Mouse (Mus musculus): ENCODE data around the gene Ppm1h. TPM values are rescaled to one million over a fixed set of nuclear protein-coding genes. Genes with fewer than 3 reads are reported as not detected.
A peak's percentile ranks its signal among the peaks of the same experiment; 100 is the strongest.

The Ppm1h gene
- total and polyA plus RNA-seq, 2 experiments from 2014 or later, result 50.3 to 60.2 TPM

DNA sequence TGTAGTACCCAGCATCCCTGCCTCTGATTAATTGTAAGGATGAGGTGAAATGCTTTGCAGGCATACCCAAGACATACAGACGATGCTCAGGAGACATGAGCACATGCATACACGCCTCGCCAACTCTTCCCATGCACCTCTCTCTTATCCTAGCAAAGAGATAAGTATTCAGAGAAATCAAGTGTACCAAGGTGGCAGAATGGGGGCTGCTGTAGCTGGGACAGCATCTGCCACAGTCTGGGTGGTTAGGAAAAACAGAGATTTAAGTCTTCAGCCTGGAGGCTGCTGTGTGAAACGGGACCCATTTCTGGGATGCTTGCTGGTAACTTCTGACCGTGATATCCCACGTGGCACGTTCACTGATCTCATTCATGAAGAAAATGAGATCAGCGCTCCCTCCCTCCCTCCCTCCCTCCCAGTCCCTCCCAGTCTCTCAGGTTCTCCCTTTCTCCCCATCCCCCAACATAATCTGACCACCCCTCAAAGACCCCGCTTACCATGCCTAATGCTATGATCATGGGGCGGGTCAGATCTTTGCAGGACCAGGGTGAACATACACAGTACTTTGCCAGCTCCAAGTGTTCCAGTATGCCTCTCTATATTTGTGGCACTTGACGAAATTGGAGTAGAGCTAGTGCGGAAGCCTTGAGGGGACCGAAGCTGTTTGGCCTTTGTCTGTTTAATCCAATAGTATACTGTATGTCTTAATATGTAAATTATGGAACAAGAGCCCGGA is 38.3 kb downstream of the Ppm1h start:
- ATAC-seq (0 out of 2 replicates have a peak, but pooled peaks have one; percentile 8), DNase-seq (ENCODE audit: low spot score) (no peak)
- Histone ChIP-seq H3K4me3 (ENCODE audit: low read length) (no peak overlapping the region), H3K36me3 (ENCODE audit: insufficient read depth, low read length) (no peaks in the 10 kb centered on the region), H3K4me1 (ENCODE audit: insufficient read depth, low read length) (peaks cover 30% of the 10 kb centered on the region), H3K4me2 (ENCODE audit: low read depth, low read length) (no peak overlapping the region), H3K9me3 (ENCODE audit: low read length) (no peaks in the 10 kb centered on the region), H3K27ac (peak overlapping the region; percentile 71), H3K9ac (replicated peaks; ENCODE audit: low read length) (no peak overlapping the region), H3K27me3 (ENCODE audit: insufficient read depth, low read length) (no peaks in the 10 kb centered on the region)
- WGBS, result 52% methylated on average over 14 of the region's 14 CpGs
- TF ChIP-seq CTCF (IDR thresholded peaks at IDR 0.05; ENCODE audit: low read depth), result no peak

DNA sequence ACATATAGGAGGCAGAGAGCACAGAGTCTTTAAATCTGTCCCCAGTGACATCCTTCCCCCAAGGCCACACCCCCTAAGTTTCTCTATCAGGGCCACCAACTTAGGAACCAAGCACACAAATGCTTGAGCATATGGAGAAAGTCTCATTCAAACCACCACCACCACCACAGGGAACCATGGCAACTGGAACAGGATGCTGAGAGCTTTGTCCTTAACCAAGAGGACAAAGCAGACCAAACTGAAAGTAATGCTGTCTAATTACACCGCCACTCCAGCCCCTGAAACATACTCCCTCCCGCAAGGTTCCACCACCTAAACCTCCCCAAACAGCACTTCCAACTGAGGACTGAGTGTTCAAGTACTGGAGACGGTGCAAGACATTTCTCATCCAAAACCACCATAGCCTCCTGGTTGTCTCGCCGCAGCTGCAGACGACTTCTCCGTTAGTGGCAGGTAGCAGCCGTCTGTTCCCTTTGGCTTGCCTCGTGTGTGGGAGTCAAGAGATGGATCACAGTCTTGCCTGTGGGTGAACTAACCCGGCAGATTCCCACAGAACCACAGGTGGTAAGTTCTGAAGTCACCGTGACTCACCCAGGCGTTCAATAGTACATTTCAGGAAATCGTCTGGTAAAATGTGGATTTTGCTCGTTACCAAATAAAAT is 39.3 kb downstream of the Ppm1h start:
- DNase-seq (ENCODE audit: low spot score) (peak; percentile 58), ATAC-seq (peak; percentile 60)
- TF ChIP-seq CTCF (IDR thresholded peaks at IDR 0.05; ENCODE audit: low read depth), result no peak
- Histone ChIP-seq H3K9ac (replicated peaks; ENCODE audit: low read length) (no peak overlapping the region), H3K27ac (peak overlapping the region; percentile 54; the same call in 1 of the 2 replicates), H3K4me3 (ENCODE audit: low read length) (no peak overlapping the region), H3K27me3 (ENCODE audit: insufficient read depth, low read length) (no peaks in the 10 kb centered on the region), H3K4me2 (ENCODE audit: low read depth, low read length) (no peak overlapping the region), H3K36me3 (ENCODE audit: insufficient read depth, low read length) (no peaks in the 10 kb centered on the region), H3K9me3 (ENCODE audit: low read length) (no peaks in the 10 kb centered on the region), H3K4me1 (ENCODE audit: insufficient read depth, low read length) (peaks cover 30% of the 10 kb centered on the region)
- 44% methylated on average over 14 of the region's 14 CpGs for WGBS

DNA sequence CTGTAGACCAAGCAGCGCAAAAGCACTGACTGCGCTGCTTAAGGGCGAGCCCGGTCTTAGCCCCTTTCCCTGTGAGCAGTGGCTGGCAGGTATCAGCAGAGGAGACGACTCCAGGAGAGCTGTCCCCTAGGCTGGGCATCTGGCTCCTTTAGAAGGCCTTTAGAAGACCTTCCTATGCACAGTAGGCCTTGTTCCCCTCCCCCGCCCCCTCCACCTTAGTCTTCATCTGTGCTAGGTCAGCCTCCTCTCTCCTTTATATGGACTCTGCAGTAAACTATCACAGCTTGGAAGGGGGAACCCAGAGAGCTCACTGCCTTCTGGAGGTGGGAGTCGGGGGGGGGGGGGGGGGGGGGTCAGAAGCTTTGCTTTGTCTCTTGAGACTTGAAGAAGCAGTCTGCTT is 40.4 kb downstream of the Ppm1h start:
- H3K27ac ChIP-seq, result 0 out of 2 replicates have a peak overlapping the region, but pooled peaks have one; percentile 29
- TF ChIP-seq CTCF (IDR thresholded peaks at IDR 0.05; ENCODE audit: low read depth), result no peak
- H3K36me3 ChIP-seq (ENCODE audit: insufficient read depth, low read length), result no peaks in the 10 kb centered on the region
- H3K4me2 ChIP-seq (ENCODE audit: low read depth, low read length), result no peak overlapping the region
- 66% methylated on average over 7 of the region's 7 CpGs for WGBS
- H3K4me3 ChIP-seq (ENCODE audit: low read length), result no peak overlapping the region
- H3K4me1 ChIP-seq (ENCODE audit: insufficient read depth, low read length), result peaks cover 30% of the 10 kb centered on the region
- no peak overlapping the region for H3K9ac ChIP-seq (replicated peaks; ENCODE audit: low read length)
- no peaks in the 10 kb centered on the region for H3K27me3 ChIP-seq (ENCODE audit: insufficient read depth, low read length)
- H3K9me3 ChIP-seq (ENCODE audit: low read length), result no peaks in the 10 kb centered on the region
- DNase-seq (ENCODE audit: low spot score) (no peak), ATAC-seq (no peak)

DNA sequence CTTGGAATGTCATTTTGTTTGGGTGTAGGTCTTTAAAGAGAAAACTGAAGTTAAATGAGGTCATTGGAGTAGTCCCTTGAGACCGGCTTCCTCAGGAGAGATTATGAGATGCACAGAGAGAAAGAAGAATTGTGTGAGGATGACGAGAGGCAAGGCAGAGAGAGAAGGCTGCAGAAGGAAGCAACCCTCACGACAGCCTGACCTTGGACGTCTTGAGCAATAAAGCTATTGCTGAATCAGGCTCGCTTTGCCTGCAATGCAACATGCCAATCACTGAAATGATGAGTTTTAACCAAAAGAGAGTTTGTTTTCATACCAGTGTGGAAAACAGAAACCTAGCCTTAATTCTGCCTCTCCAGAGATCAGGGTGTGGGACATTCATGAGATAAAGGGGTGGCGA is 43.5 kb downstream of the Ppm1h start:
- no peak overlapping the region for H3K27ac ChIP-seq
- ATAC-seq (no peak), DNase-seq (ENCODE audit: low spot score) (no peak)
- no peaks in the 10 kb centered on the region for H3K9me3 ChIP-seq (ENCODE audit: low read length)
- peaks cover 11% of the 10 kb centered on the region for H3K4me1 ChIP-seq (ENCODE audit: insufficient read depth, low read length)
- no peaks in the 10 kb centered on the region for H3K36me3 ChIP-seq (ENCODE audit: insufficient read depth, low read length)
- 85% methylated on average over 6 of the region's 6 CpGs for whole genome bisulfite sequencing
- no peak overlapping the region for H3K4me3 ChIP-seq (ENCODE audit: low read length)
- no peak for TF ChIP-seq CTCF (IDR thresholded peaks at IDR 0.05; ENCODE audit: low read depth)
- no peaks in the 10 kb centered on the region for H3K27me3 ChIP-seq (ENCODE audit: insufficient read depth, low read length)
- H3K9ac ChIP-seq (replicated peaks; ENCODE audit: low read length), result no peak overlapping the region
- no peak overlapping the region for H3K4me2 ChIP-seq (ENCODE audit: low read depth, low read length)

- H3K4me3 ChIP-seq (ENCODE audit: low read length), result no peak overlapping the region
- WGBS, result 77% methylated on average over 4 of the region's 4 CpGs
- DNase-seq (ENCODE audit: low spot score), result no peak
- H3K36me3 ChIP-seq (ENCODE audit: insufficient read depth, low read length), result no peaks in the 10 kb centered on the region
- ATAC-seq, result no peak
- no peak for TF ChIP-seq CTCF (IDR thresholded peaks at IDR 0.05; ENCODE audit: low read depth)
- H3K4me1 ChIP-seq (ENCODE audit: insufficient read depth, low read length), result no peaks in the 10 kb centered on the region
- H3K9me3 ChIP-seq (ENCODE audit: low read length), result no peaks in the 10 kb centered on the region
- H3K9ac ChIP-seq (replicated peaks; ENCODE audit: low read length), result no peak overlapping the region
- H3K27me3 ChIP-seq (ENCODE audit: insufficient read depth, low read length), result no peaks in the 10 kb centered on the region
- no peak overlapping the region for H3K27ac ChIP-seq
- no peak overlapping the region for H3K4me2 ChIP-seq (ENCODE audit: low read depth, low read length)
Measured at GRCm38 (mm10) chr10:122724692-122725091, 46.1 kb downstream of the Ppm1h start.

- Histone ChIP-seq H3K4me2 (ENCODE audit: low read depth, low read length) (no peak overlapping the region), H3K9me3 (ENCODE audit: low read length) (no peaks in the 10 kb centered on the region), H3K4me1 (ENCODE audit: insufficient read depth, low read length) (no peaks in the 10 kb centered on the region), H3K4me3 (ENCODE audit: low read length) (no peak overlapping the region), H3K36me3 (ENCODE audit: insufficient read depth, low read length) (no peaks in the 10 kb centered on the region), H3K9ac (replicated peaks; ENCODE audit: low read length) (no peak overlapping the region), H3K27ac (no peak overlapping the region), H3K27me3 (ENCODE audit: insufficient read depth, low read length) (no peaks in the 10 kb centered on the region)
- no peak for TF ChIP-seq CTCF (IDR thresholded peaks at IDR 0.05; ENCODE audit: low read depth)
- WGBS, result 42% methylated on average over 4 of the region's 4 CpGs
- no peak for ATAC-seq
- no peak for DNase-seq (ENCODE audit: low spot score)
Measured at GRCm38 (mm10) chr10:122727228-122727627, 48.7 kb downstream of the Ppm1h start.

DNA sequence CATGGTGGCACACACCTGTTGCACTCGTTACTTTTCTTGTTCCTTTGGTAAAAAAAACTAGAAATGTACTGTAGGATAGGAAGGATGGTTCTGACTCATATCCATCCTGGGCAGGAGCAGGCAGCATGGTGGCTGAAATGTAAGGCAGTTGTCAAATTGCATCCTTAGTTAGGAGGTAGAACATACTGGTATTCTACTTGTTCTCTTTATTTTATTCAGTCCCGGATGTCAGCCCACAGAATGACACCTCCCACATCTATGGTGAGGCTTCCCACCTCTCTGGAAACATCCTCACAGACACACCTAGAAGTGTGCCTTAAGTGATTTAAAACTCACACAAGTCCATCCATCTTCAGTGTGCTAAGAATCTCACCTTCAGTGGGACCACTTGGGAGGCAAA is 49.6 kb downstream of the Ppm1h start:
- no peaks in the 10 kb centered on the region for H3K4me1 ChIP-seq (ENCODE audit: insufficient read depth, low read length)
- H3K36me3 ChIP-seq (ENCODE audit: insufficient read depth, low read length), result no peaks in the 10 kb centered on the region
- no peak overlapping the region for H3K4me3 ChIP-seq (ENCODE audit: low read length)
- H3K27ac ChIP-seq, result no peak overlapping the region
- no peaks in the 10 kb centered on the region for H3K9me3 ChIP-seq (ENCODE audit: low read length)
- TF ChIP-seq CTCF (IDR thresholded peaks at IDR 0.05; ENCODE audit: low read depth), result no peak
- ATAC-seq, result no peak
- H3K4me2 ChIP-seq (ENCODE audit: low read depth, low read length), result no peak overlapping the region
- 89% methylated on average over 2 of the region's 2 CpGs for WGBS
- no peak overlapping the region for H3K9ac ChIP-seq (replicated peaks; ENCODE audit: low read length)
- H3K27me3 ChIP-seq (ENCODE audit: insufficient read depth, low read length), result no peaks in the 10 kb centered on the region
- no peak for DNase-seq (ENCODE audit: low spot score)

Measured in hindbrain, postnatal 0 days (tissue).